ENCODE assay signal across 13 mouse cellular contexts in genomic region chrX:73594451-73595121, GRCm38 (mm10). TPM values are rescaled to one million over a fixed set of nuclear protein-coding genes. Genes with fewer than 3 reads are reported as not detected.
DNase-seq lines count a peak whose midpoint lies in the region; ATAC-seq and TF ChIP-seq lines count a peak whose summit lies in the region.
"Had no signal": no experiment of that assay in that cellular context is flagged by ENCODE, and none has a peak within 500 bp of the region (broad histone marks: within the 10 kb centered on the region; RNA-seq: fewer than 3 reads in every experiment).

No protein-coding gene starts in this region.

- H3K27ac ChIP-seq in kidney, adult 2 months (ENCODE audit: insufficient read depth, low read depth, low read length): peak overlapping the region; percentile 74
- 0 out of 2 replicates have a peak overlapping the region, but pooled peaks have one; percentile 19 for H3K27ac ChIP-seq in liver, embryonic 15.5 days (replicated peaks)
- H3K27ac ChIP-seq: heart, adult 2 months had no signal

- WGBS in kidney, adult 2 months: 46% methylated on average over 12 of the region's 12 CpGs
- 48% methylated on average over 12 of the region's 12 CpGs for WGBS in liver, embryonic 15.5 days (ENCODE audit: insufficient replicate concordance)

- peak; percentile 10 for DNase-seq in kidney, adult 2 months
- no peak for DNase-seq in kidney, adult 18-20 months
- DNase-seq in embryo, embryonic 9.5 days (ENCODE audit: extremely low spot score): peak; percentile 17
- peak; percentile 28 for DNase-seq in kidney, postnatal 10 days
- DNase-seq in retina, postnatal 1 day: no peak
- DNase-seq in layer of hippocampus, postnatal 10 days (ENCODE audit: low spot score in 2 of 2): no peak
- DNase-seq: adrenal gland, postnatal 14 days; heart, adult 2 months; lung, postnatal 10 days had no signal

- TF ChIP-seq CTCF in kidney, adult 2 months (conservative IDR thresholded peaks at IDR 0.05; ENCODE audit: insufficient read depth, insufficient read length, low read depth, low read length): no peak

- TF ChIP-seq POLR2A in kidney, adult 2 months (IDR thresholded peaks at IDR 0.05; ENCODE audit: low read depth, low read length): no peak

- peaks cover 9% of the 10 kb centered on the region; the same call in 1 of the 2 replicates for H3K4me1 ChIP-seq in kidney, adult 2 months (ENCODE audit: control insufficient read depth, insufficient read depth, low read length)
- H3K4me1 ChIP-seq in liver, embryonic 15.5 days (replicated peaks): no peaks in the 10 kb centered on the region; the same call in 1 of the 2 replicates

- no peak overlapping the region for H3K9ac ChIP-seq in liver, embryonic 15.5 days

- ATAC-seq in liver, embryonic 15.5 days (ENCODE audit: insufficient read depth): no peak
- ATAC-seq in frontal cortex, adult (ENCODE audit: low TSS enrichment): no peak

- H3K27me3 ChIP-seq in kidney, adult 2 months (replicated peaks; ENCODE audit: control insufficient read depth, insufficient read depth, low read length): no peaks in the 10 kb centered on the region
- no peaks in the 10 kb centered on the region for H3K27me3 ChIP-seq in liver, embryonic 15.5 days

- H3K4me3 ChIP-seq in kidney, adult 2 months (ENCODE audit: insufficient read depth, low read depth, low read length): no peak overlapping the region
- no peak overlapping the region for H3K4me3 ChIP-seq in liver, embryonic 15.5 days (replicated peaks)
- H3K4me3 ChIP-seq: heart, adult 2 months had no signal

- H3K4me2 ChIP-seq in liver, embryonic 15.5 days: no peak overlapping the region
- H3K4me2 ChIP-seq: midbrain, embryonic 11.5 days had no signal

- no peaks in the 10 kb centered on the region for H3K9me3 ChIP-seq in liver, embryonic 15.5 days (replicated peaks)

- H3K36me3 ChIP-seq in kidney, adult 2 months (ENCODE audit: control insufficient read depth, insufficient read depth, low read length): no peaks in the 10 kb centered on the region
- H3K36me3 ChIP-seq in liver, embryonic 15.5 days (replicated peaks): no peaks in the 10 kb centered on the region

RNA-seq across cellular contexts. Expression of gene Dusp9, which starts 44.6 kb away (rescaled TPM):
- 8.4 and 9.2 TPM in 2 replicates for polyA plus RNA-seq in kidney, adult 2 months (2012; rRNA removed)
- 30.5 and 33.9 TPM in 2 replicates for polyA plus RNA-seq in liver, embryonic 15.5 days (2015; fragmentation: Nextera tagmentation; extraction: Ambion mirVana)
- under 1 TPM; 0.80 to 0.83 TPM for total RNA-seq in layer of hippocampus, postnatal 10 days (2021)
- total RNA-seq: heart, adult 2 months; heart, postnatal 25 days had no signal

Comparison
In these comparisons a context has a peak if more than half of its experiments do, and no peak if none do; other contexts are left out.
1. DNase-seq: peak in kidney, adult 2 months (single experiment), embryo, embryonic 9.5 days (single experiment) and kidney, postnatal 10 days (single experiment); none in kidney, adult 18-20 months (single experiment), retina, postnatal 1 day (single experiment) and layer of hippocampus, postnatal 10 days (0 of 2).